Mouse (Mus musculus): ENCODE measurements around the gene Kitl.

The Kitl gene

GRCm38 (mm10) chr10:100026778-100027177 lies 11.3 kb downstream of the Kitl start:
- no peak for DNase-seq (ENCODE audit: low spot score in 2 of 2)

- no peak for DNase-seq (ENCODE audit: low spot score in 2 of 2)
These were observed 15.0 kb downstream of the Kitl start for GRCm38 (mm10) chr10:100030385-100030784.

GRCm38 (mm10) chr10:100030980-100031516 lies 15.6 kb downstream of the Kitl start:
- DNase-seq (ENCODE audit: low spot score in 2 of 2), result no peak

- no peak for DNase-seq (ENCODE audit: low spot score in 2 of 2)
These were observed 16.2 kb downstream of the Kitl start for GRCm38 (mm10) chr10:100031631-100032030.

- DNase-seq (ENCODE audit: low spot score in 2 of 2), result no peak
These were observed 17.1 kb downstream of the Kitl start for GRCm38 (mm10) chr10:100032566-100032965.

GRCm38 (mm10) chr10:100036021-100036420 lies 20.6 kb downstream of the Kitl start:
- DNase-seq (ENCODE audit: low spot score in 2 of 2), result no peak

- no peak for DNase-seq (ENCODE audit: low spot score in 2 of 2)
These were observed 23.0 kb downstream of the Kitl start for GRCm38 (mm10) chr10:100038342-100038898.

DNA sequence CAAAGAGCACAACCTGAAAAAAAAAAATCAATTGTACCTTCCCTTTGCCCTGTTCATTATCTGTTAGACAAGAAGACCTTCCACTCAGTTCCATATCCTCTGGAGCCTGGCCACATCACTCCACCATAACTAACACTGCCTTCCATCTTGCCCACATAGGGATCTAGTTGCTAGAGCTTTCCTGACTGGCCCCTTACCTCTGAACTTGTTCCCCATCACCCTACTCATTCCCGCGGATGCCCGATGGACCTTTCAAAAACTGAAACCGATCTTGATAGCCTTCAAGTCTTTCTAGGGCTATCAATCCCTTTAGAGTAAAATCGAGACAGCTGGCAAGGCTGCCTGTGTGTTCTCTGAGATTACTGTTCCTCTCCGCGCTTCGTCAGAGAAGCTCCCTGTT lies 23.6 kb downstream of the Kitl start:
- DNase-seq (ENCODE audit: low spot score in 2 of 2), result no peak

DNA sequence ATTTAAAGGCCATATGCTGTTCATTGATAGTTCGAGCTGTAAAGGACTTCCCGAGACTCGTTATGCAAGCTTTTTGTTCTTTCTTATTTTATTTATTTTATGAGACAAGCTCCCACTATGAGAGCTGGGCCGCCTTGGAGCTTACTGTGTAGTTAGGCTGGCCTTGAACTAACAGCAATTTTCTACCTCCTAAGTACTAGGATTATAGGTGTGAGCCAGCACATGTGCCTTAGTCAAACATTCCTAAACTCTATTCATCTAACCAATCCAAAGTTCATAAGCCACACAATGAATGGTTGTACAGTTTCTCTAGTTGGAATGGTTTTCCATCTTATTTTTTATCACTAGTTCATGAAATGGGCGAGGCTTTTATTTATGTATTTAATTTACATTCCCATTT lies 28.3 kb downstream of the Kitl start:
- DNase-seq (ENCODE audit: low spot score in 2 of 2), result no peak

DNA sequence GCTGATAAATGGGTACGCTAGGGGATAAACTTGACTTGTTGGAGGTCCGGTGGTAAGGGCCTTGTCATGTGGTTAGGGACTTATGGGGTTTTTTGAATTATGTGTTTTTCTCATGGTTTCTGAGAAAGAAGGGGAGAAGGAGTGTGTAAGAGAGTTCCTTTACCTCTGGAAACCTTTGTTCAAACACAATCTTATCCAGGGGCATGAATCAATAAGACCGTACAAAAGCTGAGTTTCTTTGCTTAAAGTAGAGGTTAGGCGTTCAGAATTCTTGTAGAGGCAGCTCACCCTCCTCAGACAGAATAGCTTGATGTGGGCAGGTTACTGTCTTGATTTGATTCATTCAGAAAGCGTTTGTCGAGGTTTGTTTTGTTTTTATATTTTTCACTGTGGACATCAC lies 28.7 kb downstream of the Kitl start:
- DNase-seq (ENCODE audit: low spot score in 2 of 2), result no peak

GRCm38 (mm10) chr10:100051146-100051783 lies 35.8 kb downstream of the Kitl start:
- no peak for DNase-seq (ENCODE audit: low spot score in 2 of 2)

DNA sequence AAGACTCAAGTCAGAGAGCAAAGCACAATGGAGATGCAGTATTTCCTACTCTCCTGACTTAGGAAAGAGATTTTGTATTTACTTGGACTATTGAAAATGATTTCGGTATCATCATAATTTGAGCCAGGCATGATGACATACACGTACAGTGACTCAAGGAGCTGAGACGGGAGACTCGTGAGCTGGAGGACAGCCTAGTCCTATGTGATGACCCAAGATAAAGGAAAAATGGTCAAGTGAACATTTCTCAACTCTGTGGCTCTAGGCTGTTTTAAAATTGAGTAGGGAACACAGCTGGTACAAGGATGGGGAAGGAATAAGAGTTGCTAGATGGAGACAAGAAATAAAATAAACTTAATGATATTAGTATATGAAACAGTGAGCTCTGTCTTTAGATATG lies 37.0 kb downstream of the Kitl start:
- no peak for DNase-seq (ENCODE audit: low spot score in 2 of 2)

DNA sequence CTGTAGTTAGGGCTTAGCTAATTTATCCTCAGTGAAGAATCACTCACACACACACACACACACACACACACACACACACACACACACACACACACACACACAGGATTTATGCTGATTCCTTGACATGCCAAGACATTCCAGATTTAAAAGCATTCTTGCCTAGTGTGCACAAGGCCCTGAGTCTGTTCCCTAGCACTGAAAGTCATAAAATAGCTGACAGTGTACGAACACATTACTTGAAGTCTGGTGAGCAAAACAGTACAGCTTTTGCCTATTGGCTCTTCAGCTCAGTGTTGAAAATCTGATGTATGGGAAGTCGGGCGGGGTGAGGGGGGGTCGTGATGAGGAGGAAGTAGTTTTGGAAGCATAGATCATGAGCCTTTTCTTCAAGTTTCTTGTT lies 37.5 kb downstream of the Kitl start:
- DNase-seq (ENCODE audit: low spot score in 2 of 2), result no peak

DNA sequence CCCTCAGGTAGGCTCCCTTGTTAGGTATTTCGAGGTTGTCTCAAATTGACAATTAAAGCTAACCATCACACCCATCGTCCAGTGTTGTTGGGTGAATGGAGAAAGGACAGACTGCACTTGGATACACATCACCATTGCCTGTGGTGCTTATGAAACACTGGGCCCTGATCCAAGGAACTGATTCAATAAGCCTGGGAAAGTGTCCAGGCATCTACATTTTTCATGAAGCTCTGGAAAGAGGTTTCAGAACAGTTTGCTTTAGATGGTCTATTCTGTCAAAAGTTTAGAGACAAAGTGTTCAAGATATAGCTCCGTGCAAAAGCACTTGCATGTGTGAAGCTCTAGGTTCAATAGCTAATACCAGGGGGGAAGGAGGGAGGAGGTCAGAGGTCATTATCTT lies 38.6 kb downstream of the Kitl start:
- DNase-seq (ENCODE audit: low spot score in 2 of 2), result no peak

GRCm38 (mm10) chr10:100055082-100055481 lies 39.7 kb downstream of the Kitl start:
- no peak for DNase-seq (ENCODE audit: low spot score in 2 of 2)

- no peak for DNase-seq (ENCODE audit: low spot score in 2 of 2)
These were observed 41.7 kb downstream of the Kitl start for GRCm38 (mm10) chr10:100057106-100057623.

DNA sequence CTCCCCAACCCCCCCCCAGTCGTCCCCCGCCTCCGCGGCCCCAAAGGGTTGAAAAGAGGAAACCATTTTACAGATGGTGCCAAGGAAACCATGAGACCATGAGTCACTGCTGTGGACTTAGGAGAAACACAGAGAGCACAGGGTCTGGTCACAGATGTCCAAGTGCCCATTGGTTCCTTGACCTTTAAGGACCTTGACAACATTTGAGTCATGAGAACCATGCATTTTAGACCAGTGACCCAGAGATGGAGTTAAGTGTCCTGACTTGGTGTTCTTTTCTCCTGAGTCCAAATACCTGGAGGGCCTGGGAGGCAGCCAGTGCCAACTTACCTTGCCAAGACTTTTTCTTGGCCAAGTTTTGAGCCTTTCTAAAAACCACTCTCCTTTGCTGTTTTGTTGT lies 43.9 kb downstream of the Kitl start:
- DNase-seq (ENCODE audit: low spot score in 2 of 2), result no peak

DNA sequence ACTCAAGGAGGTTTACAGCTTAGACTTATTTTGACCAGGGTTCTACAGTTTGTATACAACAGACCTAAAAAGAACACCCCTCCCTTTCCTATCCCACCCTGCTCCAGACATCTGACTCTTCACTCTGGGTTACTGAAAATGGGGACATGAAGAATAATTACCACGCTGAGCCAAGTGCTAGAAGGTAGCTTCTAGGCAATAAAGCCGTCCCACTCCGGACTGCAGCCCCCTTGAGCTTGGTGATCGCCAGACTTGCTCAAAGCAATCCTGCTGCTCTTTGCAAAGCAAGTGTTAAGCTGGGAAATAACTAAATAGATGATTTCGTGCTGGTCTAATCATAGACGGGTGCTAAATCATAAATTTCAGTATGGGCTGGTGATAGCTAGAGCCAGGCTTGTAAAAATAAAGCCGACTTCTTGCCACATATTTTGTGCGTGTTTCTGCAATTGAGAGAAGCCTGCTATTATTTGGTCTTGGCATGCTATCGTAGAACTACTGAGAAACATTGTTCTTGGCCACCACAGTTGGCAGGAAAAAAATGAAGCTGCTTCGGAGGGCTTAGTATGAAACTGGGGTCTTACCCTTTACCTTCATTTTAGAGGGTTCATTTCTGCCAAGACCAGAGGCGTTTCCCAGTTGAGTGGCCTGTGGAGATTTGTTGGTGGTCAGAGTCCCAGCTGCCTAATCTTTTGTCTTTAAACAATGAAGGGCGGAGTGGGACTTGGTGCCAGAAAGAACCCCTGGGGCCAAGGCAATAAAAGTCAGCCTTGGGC lies 50.3 kb downstream of the Kitl start:
- no peak for DNase-seq (ENCODE audit: low spot score in 2 of 2)

DNA sequence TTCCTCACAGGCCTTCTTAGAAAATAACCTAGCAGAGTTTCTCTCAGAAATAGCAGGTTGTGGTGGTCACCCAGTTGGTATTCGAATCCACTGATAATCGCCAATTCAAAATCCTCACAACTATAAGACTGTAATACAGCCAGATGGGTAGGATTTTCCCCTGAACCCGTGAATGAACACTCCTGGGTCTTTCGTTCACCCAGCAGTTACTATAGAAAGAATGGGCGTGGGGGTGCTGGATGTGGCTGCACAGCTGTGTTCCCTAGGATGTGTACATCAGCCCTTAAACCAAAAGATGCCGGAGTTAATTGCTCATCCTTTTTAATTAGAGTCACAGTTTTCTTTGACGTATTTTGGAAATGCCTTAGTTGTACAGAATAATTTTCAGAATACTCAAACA lies 50.9 kb downstream of the Kitl start:
- no peak for DNase-seq (ENCODE audit: low spot score in 2 of 2)

- DNase-seq (ENCODE audit: low spot score in 2 of 2), result no peak
These were observed 57.2 kb downstream of the Kitl start for GRCm38 (mm10) chr10:100072641-100073040.

DNA sequence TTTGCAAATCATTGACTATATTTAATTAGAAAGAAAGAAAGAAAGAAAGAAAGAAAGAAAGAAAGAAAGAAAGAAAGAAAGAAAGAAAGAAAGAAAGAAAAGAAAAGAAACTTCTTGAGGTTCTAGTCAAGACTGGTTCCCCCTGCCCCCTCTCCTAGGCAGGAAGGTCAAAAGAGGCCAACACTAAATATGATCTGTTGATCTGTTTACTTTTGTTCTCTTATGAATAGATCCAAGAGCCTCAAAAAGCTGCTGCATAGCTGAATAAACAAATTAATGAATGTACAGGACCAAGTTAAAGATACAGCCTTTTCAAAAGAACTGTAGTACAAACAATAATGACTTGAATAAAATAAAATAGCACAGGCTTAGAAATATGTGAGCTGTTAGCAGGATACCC lies 57.7 kb downstream of the Kitl start:
- no peak for DNase-seq (ENCODE audit: low spot score in 2 of 2)

DNA sequence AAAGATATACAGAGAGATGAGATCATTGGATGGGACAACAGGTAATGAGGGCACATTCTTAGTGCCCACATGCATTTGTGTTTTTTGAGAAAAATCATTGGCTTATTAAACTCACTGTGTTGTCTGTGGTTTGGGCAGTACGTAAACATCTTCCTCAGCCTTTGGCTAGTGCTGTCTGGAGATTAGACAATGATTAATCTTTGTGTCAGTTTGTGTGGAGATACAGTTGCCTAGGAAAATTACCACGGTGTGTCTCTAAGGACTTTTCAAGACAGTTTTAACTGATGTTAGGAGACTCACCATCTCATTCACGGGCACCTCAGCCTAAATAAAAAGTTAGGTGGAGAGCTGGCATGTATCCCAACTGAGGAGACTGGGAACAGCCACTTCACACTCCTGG lies 85.7 kb downstream of the Kitl start:
- DNase-seq (ENCODE audit: low spot score in 2 of 2), result no peak

GRCm38 (mm10) chr10:100111209-100111608 lies 95.8 kb downstream of the Kitl start:
- no peak for DNase-seq (ENCODE audit: low spot score in 2 of 2)

Measured in frontal cortex, postnatal 25 days (tissue).